Mouse (Mus musculus) ES-E14 (cell line): ENCODE results near the gene Tmem140.

Experiments used
- CHD2 ChIP-seq: IDR thresholded peaks from 2 replicates; pipeline ENCODE4 v1.6.1; 2014; ENCODE audit warnings: mild to moderate bottlenecking, low read depth, low read length, inconsistent platforms
- ZC3H11A ChIP-seq: IDR thresholded peaks from 2 replicates; pipeline ENCODE4 v1.6.1; 2012; ENCODE audit warnings: low read depth, mild to moderate bottlenecking, inconsistent platforms, low read length, borderline replicate concordance

DNA sequence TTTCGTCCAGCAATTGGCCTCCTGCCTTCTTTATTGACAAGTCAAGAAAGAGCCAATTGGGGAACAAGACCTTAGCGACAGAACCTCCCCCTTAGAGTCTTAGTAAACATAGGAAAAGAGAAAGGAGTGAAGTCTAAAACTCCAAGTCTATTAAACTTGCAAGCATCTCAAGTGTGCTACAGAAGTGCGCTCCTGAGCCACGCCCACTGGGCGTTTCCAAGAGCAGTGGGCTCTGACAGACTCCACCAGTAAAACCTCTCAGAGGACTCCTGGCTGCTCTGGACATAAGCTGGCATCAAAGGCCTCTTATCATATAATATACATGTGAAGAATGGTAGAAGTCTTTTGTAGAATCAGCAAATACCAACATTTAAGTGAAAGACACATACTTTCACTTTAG is 40.5 kb downstream of the Tmem140 start:
- no peak for TF ChIP-seq ZC3H11A
- no peak for TF ChIP-seq CHD2
